Mouse (Mus musculus) neural tube, embryonic 11.5 days (tissue): ENCODE results near the gene Exosc5. TPM values are rescaled to one million over a fixed set of nuclear protein-coding genes. Genes with fewer than 3 reads are reported as not detected.
A peak's percentile ranks its signal among the peaks of the same experiment; 100 is the strongest.

Source experiments
- ATAC-seq: fragments of 200-750 bp; cut with Nextera tagmentation; 2 replicates; pipeline ENCODE4 v1.8.0; 2017; ENCODE audit warnings: moderate number of reproducible peaks, mild to moderate bottlenecking, moderate TSS enrichment, moderate library complexity; ENCODE audit not compliant: insufficient read depth, low FRiP score, low TSS enrichment
- DNase-seq: peaks from one replicate; pipeline ENCODE4 v3.0.0-alpha.2; 2015; ENCODE audit warnings: low spot score
- H3K27ac ChIP-seq: fragments of 300-500 bp; sonication (generic); 2 replicates; pipeline ENCODE4 v1.5.1; 2014; ENCODE audit warnings: low read depth, mild to moderate bottlenecking, low read length
- H3K27me3 ChIP-seq: fragments of 300-500 bp; sonication (generic); 2 replicates; pipeline ENCODE4 v1.6.1; 2014; ENCODE audit warnings: mild to moderate bottlenecking, low read length, mixed read lengths; ENCODE audit not compliant: control insufficient read depth, insufficient read depth
- H3K36me3 ChIP-seq: fragments of 300-500 bp; sonication (generic); 2 replicates; pipeline ENCODE4 v1.6.1; 2014; ENCODE audit warnings: mild to moderate bottlenecking, low read length, moderate library complexity, mixed read lengths; ENCODE audit not compliant: control insufficient read depth, insufficient read depth
- H3K4me1 ChIP-seq: fragments of 300-500 bp; sonication (generic); 2 replicates; pipeline ENCODE4 v1.6.1; 2014; ENCODE audit warnings: low read length, mixed read lengths; ENCODE audit not compliant: control insufficient read depth, insufficient read depth
- H3K4me2 ChIP-seq: fragments of 300-500 bp; sonication (generic); 2 replicates; pipeline ENCODE4 v1.6.1; 2014; ENCODE audit warnings: low read depth, mild to moderate bottlenecking, moderate library complexity
- H3K4me3 ChIP-seq: fragments of 300-500 bp; sonication (generic); 2 replicates; pipeline ENCODE4 v1.5.1; 2014; ENCODE audit warnings: low read depth, low read length
- H3K9ac ChIP-seq: fragments of 300-500 bp; sonication (generic); 2 replicates; pipeline ENCODE4 v1.6.1; 2014; ENCODE audit warnings: mild to moderate bottlenecking, low read length
- H3K9me3 ChIP-seq: fragments of 300-500 bp; sonication (generic); 2 replicates; pipeline ENCODE4 v1.6.1; 2016; ENCODE audit warnings: low read length; ENCODE audit not compliant: control insufficient read depth
- WGBS: fragments of 180-500 bp; shearing (Covaris S2); extraction: QIAGEN DNeasy Blood & Tissue Kit; methylation state at CpG from one replicate; pipeline ENCODE4 v1.1.7; 2014; 5-methylcytosine and 5-hydroxymethylcytosine counted together
- polyA plus RNA-seq: library from polyadenylated mRNA; unstranded; fragments of >200 nt; fragmentation: Nextera tagmentation; extraction: Ambion mirVana; gene quantifications from 2 replicates; pipeline ENCODE4 v1.2.1, GENCODE M21; 2014

Gene Exosc5
- polyA plus RNA-seq, 1 experiment from 2014 or later: 49.8 TPM

DNA sequence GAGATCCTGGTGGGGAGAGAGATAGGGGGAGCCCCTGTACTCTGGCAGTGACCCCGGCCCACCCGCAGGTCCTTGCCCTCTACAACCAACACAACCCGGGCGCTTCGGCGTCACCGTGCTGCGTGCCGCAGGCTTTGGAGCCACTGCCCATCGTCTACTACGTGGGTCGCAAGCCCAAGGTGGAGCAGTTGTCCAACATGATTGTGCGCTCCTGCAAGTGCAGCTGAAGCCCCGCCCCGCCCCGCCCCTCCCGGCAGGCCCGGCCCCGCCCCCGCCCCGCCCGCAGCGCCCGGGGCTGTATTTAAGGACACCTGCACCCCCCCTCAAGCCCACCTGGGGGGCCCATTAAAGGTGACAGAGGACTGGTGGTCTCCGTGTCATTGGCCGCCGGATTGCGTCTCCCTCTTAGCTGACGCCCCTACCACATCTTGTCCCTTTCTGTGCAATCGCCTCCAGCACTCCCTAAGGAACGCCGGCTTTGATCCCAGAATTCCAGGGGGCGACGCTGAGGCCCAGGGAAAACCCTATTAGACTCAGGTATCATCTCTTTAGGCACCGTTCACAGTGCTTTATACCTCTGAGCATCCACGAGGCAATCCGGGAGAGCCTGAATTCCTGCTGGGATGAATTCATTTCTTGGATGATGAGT is 45.9 kb downstream of the Exosc5 start:
- Histone ChIP-seq H3K4me1 (peaks cover 3% of the 10 kb centered on the region), H3K9me3 (no peaks in the 10 kb centered on the region), H3K36me3 (no peaks in the 10 kb centered on the region), H3K27ac (no peak overlapping the region), H3K9ac (no peak overlapping the region), H3K4me2 (peak overlapping the region; percentile 46), H3K4me3 (peak overlapping the region; percentile 24), H3K27me3 (no peaks in the 10 kb centered on the region)
- DNase-seq (no peak), ATAC-seq (no peak)
- WGBS: 7% methylated on average over 18 of the region's 37 CpGs

DNA sequence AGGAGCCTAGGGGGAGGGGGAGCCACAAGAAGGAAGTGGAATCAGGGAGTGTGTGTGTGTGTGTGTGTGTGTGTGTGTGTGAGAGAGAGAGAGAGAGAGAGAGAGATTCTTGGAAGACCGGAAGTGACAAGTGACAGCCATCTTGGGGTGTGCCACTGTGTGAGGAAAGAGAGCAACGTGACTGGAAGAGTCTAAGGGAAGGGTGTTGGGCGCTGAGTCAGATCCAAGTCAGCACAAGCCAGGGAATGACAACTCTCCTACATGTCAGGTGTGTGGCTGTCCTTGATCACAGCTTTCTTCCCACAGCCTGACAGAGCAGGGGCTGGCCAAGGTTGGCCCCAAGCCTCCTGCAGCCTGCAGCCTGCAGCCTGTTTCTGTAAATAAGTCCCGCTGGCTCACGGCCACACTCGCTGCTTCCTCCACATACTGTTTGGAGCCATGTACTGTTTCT is 46.9 kb downstream of the Exosc5 start:
- DNase-seq (no peak), ATAC-seq (no peak)
- no peaks in the 10 kb centered on the region for H3K36me3 ChIP-seq
- no peak overlapping the region for H3K4me2 ChIP-seq
- no peak overlapping the region for H3K27ac ChIP-seq
- no peaks in the 10 kb centered on the region for H3K27me3 ChIP-seq
- WGBS: 75% methylated on average over 6 of the region's 6 CpGs
- H3K9ac ChIP-seq: no peak overlapping the region
- peaks cover 11% of the 10 kb centered on the region for H3K4me1 ChIP-seq
- H3K4me3 ChIP-seq: no peak overlapping the region
- no peaks in the 10 kb centered on the region for H3K9me3 ChIP-seq

- 62% methylated on average over 7 of the region's 7 CpGs for WGBS
- Histone ChIP-seq H3K27me3 (no peaks in the 10 kb centered on the region), H3K4me1 (peaks cover 17% of the 10 kb centered on the region), H3K4me3 (no peak overlapping the region), H3K9ac (no peak overlapping the region), H3K4me2 (no peak overlapping the region), H3K36me3 (no peaks in the 10 kb centered on the region), H3K9me3 (no peaks in the 10 kb centered on the region), H3K27ac (no peak overlapping the region)
- no peak for DNase-seq
- ATAC-seq: no peak
Measured at GRCm38 (mm10) chr7:25706578-25707170, 47.7 kb downstream of the Exosc5 start.

- Histone ChIP-seq H3K27me3 (no peaks in the 10 kb centered on the region), H3K4me2 (no peak overlapping the region; the same call in 1 of the 2 replicates), H3K4me3 (no peak overlapping the region), H3K9me3 (no peaks in the 10 kb centered on the region), H3K4me1 (peaks cover 22% of the 10 kb centered on the region), H3K27ac (peak overlapping the region; percentile 34; the same call in 1 of the 2 replicates), H3K36me3 (peaks cover under 1% of the 10 kb centered on the region), H3K9ac (0 out of 2 replicates have a peak overlapping the region, but pooled peaks have one; percentile 22)
- DNase-seq: no peak
- no peak for ATAC-seq
- WGBS: 64% methylated on average over 15 of the region's 15 CpGs
Measured at GRCm38 (mm10) chr7:25707581-25708292, 48.8 kb downstream of the Exosc5 start.

DNA sequence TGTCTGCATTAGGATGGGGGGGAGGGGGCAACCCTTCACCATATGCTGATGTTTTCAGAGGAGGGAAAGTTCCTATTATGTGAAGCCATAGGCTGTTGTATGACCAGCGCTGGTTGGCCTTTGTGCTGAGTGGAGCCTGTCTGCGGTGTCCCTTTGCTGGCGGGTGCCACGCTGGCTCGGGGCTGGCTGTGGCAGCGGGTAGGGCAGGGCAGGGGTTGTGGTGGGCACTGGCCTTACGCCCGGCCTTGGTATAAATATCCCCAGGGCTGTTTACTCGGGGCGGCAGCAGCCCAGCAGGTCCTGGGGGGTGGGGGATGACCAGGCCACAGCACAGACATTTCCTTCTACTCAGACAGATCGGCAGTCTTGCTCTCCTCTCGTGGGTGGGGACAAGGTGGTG is 51.0 kb downstream of the Exosc5 start:
- ATAC-seq: 0 out of 2 replicates have a peak, but pooled peaks have one; percentile 6
- Histone ChIP-seq H3K9ac (peak overlapping the region; percentile 42), H3K4me3 (no peak overlapping the region), H3K36me3 (peaks cover 6% of the 10 kb centered on the region), H3K4me1 (peaks cover 20% of the 10 kb centered on the region), H3K9me3 (no peaks in the 10 kb centered on the region), H3K27ac (no peak overlapping the region), H3K27me3 (no peaks in the 10 kb centered on the region), H3K4me2 (no peak overlapping the region)
- no peak for DNase-seq
- 13% methylated on average over 12 of the region's 12 CpGs for WGBS

DNA sequence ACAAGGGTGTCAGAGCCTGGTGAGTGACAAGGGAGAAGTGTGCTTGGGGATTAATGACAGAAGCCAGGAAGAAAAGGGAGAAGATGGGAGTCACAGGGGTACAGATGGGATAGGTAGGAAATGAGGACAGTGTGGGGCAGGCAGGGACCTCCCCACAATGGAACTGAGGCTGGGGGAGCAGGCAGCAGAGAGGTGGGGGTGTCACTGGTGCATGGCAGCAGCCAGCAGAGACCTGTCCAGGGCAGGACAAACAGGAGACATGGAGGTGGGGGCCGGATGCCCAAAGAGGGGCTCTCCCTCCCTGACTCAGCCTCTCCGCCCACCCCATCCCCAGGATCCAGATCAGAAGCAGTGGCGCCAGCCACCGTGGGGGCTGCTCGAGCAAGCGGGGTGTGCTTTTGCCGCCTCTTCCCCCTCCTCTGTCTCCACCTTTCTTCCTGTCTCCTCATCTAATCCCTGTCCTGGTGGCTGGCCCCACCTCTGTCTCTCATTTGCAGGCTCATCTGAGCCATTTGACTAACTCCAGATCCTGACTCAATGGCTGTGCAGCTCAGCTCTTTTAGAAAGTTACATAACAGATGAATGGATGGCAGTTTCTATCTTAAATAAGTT is 51.7 kb downstream of the Exosc5 start:
- WGBS: 14% methylated on average over 5 of the region's 7 CpGs
- peaks cover 20% of the 10 kb centered on the region for H3K4me1 ChIP-seq
- peaks cover 13% of the 10 kb centered on the region for H3K36me3 ChIP-seq
- H3K4me2 ChIP-seq: no peak overlapping the region
- no peaks in the 10 kb centered on the region for H3K27me3 ChIP-seq
- H3K9me3 ChIP-seq: no peaks in the 10 kb centered on the region
- peak; percentile 18; the same call in 1 of the 2 replicates for ATAC-seq
- no peak overlapping the region for H3K4me3 ChIP-seq
- no peak for DNase-seq
- peak overlapping the region; percentile 42; the same call in 1 of the 2 replicates for H3K9ac ChIP-seq
- no peak overlapping the region for H3K27ac ChIP-seq

DNA sequence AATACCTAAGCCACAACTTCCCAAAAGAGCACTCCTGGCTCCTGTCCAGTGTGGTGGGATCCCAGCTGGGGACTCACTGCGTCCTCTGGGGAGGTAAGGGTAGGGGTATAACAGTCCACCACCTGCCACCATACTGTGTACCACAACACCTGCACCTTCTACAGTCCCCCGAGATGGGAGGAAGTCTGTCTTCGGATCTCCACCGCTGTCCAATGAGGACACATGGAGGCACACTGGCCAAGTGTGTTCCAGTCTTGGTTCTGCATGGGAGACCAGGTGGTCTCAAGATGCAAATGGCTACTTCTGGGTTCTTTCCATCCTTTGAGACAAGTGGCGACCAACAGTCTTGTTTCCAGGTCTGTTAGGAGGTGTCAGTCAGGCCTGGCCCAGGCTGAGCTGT is 52.2 kb downstream of the Exosc5 start:
- WGBS: 68% methylated on average over 5 of the region's 5 CpGs
- Histone ChIP-seq H3K9me3 (no peaks in the 10 kb centered on the region), H3K36me3 (peaks cover 17% of the 10 kb centered on the region), H3K4me3 (no peak overlapping the region), H3K4me1 (peaks cover 20% of the 10 kb centered on the region), H3K4me2 (no peak overlapping the region), H3K27me3 (no peaks in the 10 kb centered on the region), H3K27ac (no peak overlapping the region), H3K9ac (no peak overlapping the region)
- DNase-seq: no peak
- ATAC-seq: no peak

DNA sequence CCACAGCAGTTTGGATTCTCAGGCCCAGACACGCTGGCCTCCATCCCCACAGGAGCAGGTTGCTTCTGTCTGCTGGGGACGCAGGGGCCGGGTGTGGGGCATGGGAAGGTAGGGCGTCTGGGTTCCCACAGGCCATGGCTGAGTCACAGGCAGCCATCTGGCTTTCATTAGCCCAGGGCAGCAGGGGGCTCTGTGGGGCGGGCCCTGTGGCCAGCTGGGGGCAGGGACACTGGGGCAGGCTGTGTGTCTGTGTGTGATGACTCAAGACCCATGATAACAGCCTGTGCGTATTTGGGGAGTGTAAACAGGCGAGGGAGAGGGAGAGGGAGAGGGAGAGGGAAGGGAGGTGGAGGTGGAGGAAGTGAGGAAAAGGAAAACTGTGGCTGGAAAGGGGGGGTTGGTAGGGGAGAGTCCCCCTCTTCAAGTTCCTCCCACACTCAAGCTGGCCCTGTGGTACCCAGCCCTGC is 52.8 kb downstream of the Exosc5 start:
- 21% methylated on average over 7 of the region's 7 CpGs for WGBS
- Histone ChIP-seq H3K9ac (peak overlapping the region; percentile 14; the same call in 1 of the 2 replicates), H3K27me3 (no peaks in the 10 kb centered on the region), H3K4me3 (no peak overlapping the region), H3K27ac (0 out of 2 replicates have a peak overlapping the region, but pooled peaks have one; percentile 14), H3K9me3 (no peaks in the 10 kb centered on the region), H3K4me2 (no peak overlapping the region), H3K4me1 (peaks cover 20% of the 10 kb centered on the region), H3K36me3 (peaks cover 17% of the 10 kb centered on the region)
- ATAC-seq: peak; percentile 48; the same call in 1 of the 2 replicates
- DNase-seq: peak; percentile 55
